Comparison of ENCODE assay signal across 9 mouse cellular contexts in genomic region chr17:5980860-5981259, GRCm38 (mm10). TPM values are rescaled to one million over a fixed set of nuclear protein-coding genes. Genes with fewer than 3 reads are reported as not detected.
DNase-seq lines count a peak whose midpoint lies in the region; TF ChIP-seq lines count a peak whose summit lies in the region.
"Had no signal": no experiment of that assay in that cellular context is flagged by ENCODE, and none has a peak within 500 bp of the region (broad histone marks: within the 10 kb centered on the region; RNA-seq: fewer than 3 reads in every experiment).

No protein-coding gene starts in this region.

- H3K4me3 ChIP-seq in cerebellum, adult 2 months (replicated peaks; ENCODE audit: insufficient read depth, low read depth, low read length), result no peak overlapping the region

- TF ChIP-seq CTCF in cerebellum, adult 2 months (IDR thresholded peaks at IDR 0.05; ENCODE audit: borderline replicate concordance, insufficient read depth, low read depth, low read length), result peak; percentile 42; the same call in 1 of the 2 replicates

- H3K27me3 ChIP-seq in cerebellum, adult 2 months (ENCODE audit: control insufficient read depth, insufficient read depth, low read length), result no peaks in the 10 kb centered on the region

- WGBS in cerebellum, adult 2 months, result 70% methylated on average over 6 of the region's 6 CpGs

- TF ChIP-seq POLR2A in cerebellum, adult 2 months (IDR thresholded peaks at IDR 0.05; ENCODE audit: borderline replicate concordance, insufficient read depth, low read length), result no peak

- no peak overlapping the region for H3K27ac ChIP-seq in cerebellum, adult 2 months (ENCODE audit: insufficient read depth, low read length)

- H3K4me1 ChIP-seq in cerebellum, adult 2 months (ENCODE audit: control insufficient read depth, insufficient read depth, low read length), result peaks cover 41% of the 10 kb centered on the region

- DNase-seq in cerebellum, adult 2 months, result no peak
- DNase-seq in cerebellum, adult 8-10 months, result no peak
- peak; percentile 49 for DNase-seq in kidney, postnatal 10 days
- no peak for DNase-seq in kidney, adult 11 months
- DNase-seq in ES-CJ7 (ENCODE audit: low read depth, low spot score), result peak; percentile 62
- DNase-seq in lung, postnatal 36 days, result peak; percentile 69
- no peak for DNase-seq in c-Kit-positive CD71-positive TER-119-positive erythroid progenitor cells, embryonic 14.5 days (ENCODE audit: low spot score)
- DNase-seq in frontal cortex, postnatal 14 days (ENCODE audit: low spot score in 2 of 2), result no peak
- DNase-seq: cerebellum, adult 9-11 months had no signal

RNA-seq across cellular contexts. Expression of gene Synj2, which starts 39.8 kb away (rescaled TPM):
- polyA plus RNA-seq in cerebellum, adult 2 months (2012; rRNA removed), result 20.9 and 25.1 TPM in 2 replicates

Comparison
In these comparisons a context has a peak if more than half of its experiments do, and no peak if none do; other contexts are left out.
1. DNase-seq: peak in kidney, postnatal 10 days (single experiment), ES-CJ7 (single experiment) and lung, postnatal 36 days (single experiment); none in cerebellum, adult 2 months (0 of 2), cerebellum, adult 8-10 months (single experiment), kidney, adult 11 months (single experiment), c-Kit-positive CD71-positive TER-119-positive erythroid progenitor cells, embryonic 14.5 days (single experiment) and frontal cortex, postnatal 14 days (0 of 2).